Mouse (Mus musculus) CH12.LX (cell line): ENCODE results near the gene Slc10a7. TPM values are rescaled to one million over a fixed set of nuclear protein-coding genes. Genes with fewer than 3 reads are reported as not detected.
A peak's percentile ranks its signal among the peaks of the same experiment; 100 is the strongest.
"Not testable (repeated sequence)": the region's sequence is repeated elsewhere in the genome, so short reads cannot be mapped to it uniquely, and the experiment has no call there.

Source experiments
- DNase-seq: peaks from one replicate; pipeline ENCODE4 v3.0.0-alpha.2; 2013; ENCODE audit errors: extremely low read depth
- H3K27ac ChIP-seq: 2 replicates; pipeline ENCODE4 v1.5.1; 2012; ENCODE audit warnings: low read depth, mild to moderate bottlenecking, control low read depth, moderate library complexity; ENCODE audit not compliant: insufficient read depth
- H3K27me3 ChIP-seq: replicated peaks from 2 replicates; pipeline ENCODE3; 2012; ENCODE audit warnings: inconsistent platforms
- H3K36me3 ChIP-seq, 2 experiments: replicated peaks in 1 of 2; 2 replicates each; pipeline versions ENCODE3 to v1.6.1; 2012; ENCODE audit warnings: inconsistent platforms in 1 of 2, low read length in 1 of 2, mild to moderate bottlenecking in 1 of 2, mixed read lengths in 1 of 2, moderate library complexity in 1 of 2; ENCODE audit not compliant: control insufficient read depth in 1 of 2, insufficient read depth in 1 of 2
- H3K4me1 ChIP-seq, 2 experiments: 2 replicates each; pipeline ENCODE4 v1.6.1; 2012; ENCODE audit warnings: inconsistent platforms in 1 of 2, moderate library complexity in 1 of 2; ENCODE audit not compliant: insufficient read depth in 2 of 2, control insufficient read depth in 1 of 2
- H3K4me2 ChIP-seq: 2 replicates; pipeline ENCODE4 v1.6.1; 2012; ENCODE audit warnings: low read depth, mild to moderate bottlenecking, control low read depth; ENCODE audit not compliant: poor library complexity, insufficient read depth, severe bottlenecking
- H3K4me3 ChIP-seq, 3 experiments: fragments of 150-350 bp in 1 of 3; sonication (generic) in 1 of 3; replicated peaks in 1 of 3; 2 replicates each; pipeline versions ENCODE3 to v1.5.1; 2011 to 2012; ENCODE audit warnings: low read depth in 2 of 3, low read length in 2 of 3, mild to moderate bottlenecking in 2 of 3, moderate library complexity in 2 of 3, control low read depth in 1 of 3, improper control_type of control experiment in 1 of 3, inconsistent platforms in 1 of 3, mixed read lengths in 1 of 3; ENCODE audit not compliant: poor library complexity in 1 of 3
- H3K79me2 ChIP-seq: replicated peaks from 2 replicates; pipeline ENCODE4 v1.6.1; 2012; ENCODE audit warnings: mild to moderate bottlenecking, moderate library complexity; ENCODE audit not compliant: control insufficient read depth, poor library complexity, insufficient read depth, severe bottlenecking; ENCODE audit errors: extremely low read depth
- H3K9ac ChIP-seq: 2 replicates; pipeline ENCODE4 v1.6.1; 2012; ENCODE audit warnings: low read depth, mild to moderate bottlenecking, control low read depth, moderate library complexity; ENCODE audit not compliant: insufficient read depth
- H3K9me3 ChIP-seq: replicated peaks from 2 replicates; pipeline ENCODE3; 2012; ENCODE audit warnings: low read length, inconsistent platforms, mixed read lengths
- CHD2 ChIP-seq: IDR thresholded peaks from 2 replicates; pipeline ENCODE4 v1.6.1; 2011; ENCODE audit warnings: low read length, improper control_type of control experiment
- CTCF ChIP-seq, 2 experiments: IDR thresholded peaks in 1 of 2; conservative IDR thresholded peaks in 1 of 2; 2 replicates each; pipeline ENCODE4 v1.5.1; 2011 to 2012; ENCODE audit warnings: low read depth in 2 of 2, low read length in 2 of 2, improper control_type of control experiment in 1 of 2, inconsistent platforms in 1 of 2, mild to moderate bottlenecking in 1 of 2, moderate library complexity in 1 of 2
- ETS1 ChIP-seq: conservative IDR thresholded peaks from 2 replicates; pipeline ENCODE4 v1.6.1; 2012; ENCODE audit warnings: low read depth, mild to moderate bottlenecking, inconsistent platforms, low read length, improper control_type of control experiment, moderate library complexity
- IRF4 ChIP-seq: IDR thresholded peaks from 2 replicates; pipeline ENCODE4 v1.6.1; 2014; ENCODE audit warnings: low read depth, mild to moderate bottlenecking, inconsistent platforms, low read length, improper control_type of control experiment
- MAFK ChIP-seq: IDR thresholded peaks from 2 replicates; pipeline ENCODE4 v1.6.1; 2011; ENCODE audit warnings: low read length, improper control_type of control experiment; ENCODE audit not compliant: insufficient replicate concordance
- MAX ChIP-seq: IDR thresholded peaks from 2 replicates; pipeline ENCODE4 v1.6.1; 2011; ENCODE audit warnings: low read length, improper control_type of control experiment
- MAZ ChIP-seq: IDR thresholded peaks from 2 replicates; pipeline ENCODE4 v1.6.1; 2012; ENCODE audit warnings: low read depth, mild to moderate bottlenecking, inconsistent platforms, low read length, improper control_type of control experiment, moderate library complexity
- MYC ChIP-seq: IDR thresholded peaks from 2 replicates; pipeline ENCODE4 v1.6.1; 2011; ENCODE audit warnings: low read depth, mild to moderate bottlenecking, improper control_type of control experiment, low read length
- NRF1 ChIP-seq: IDR thresholded peaks from 2 replicates; pipeline ENCODE4 v1.6.1; 2014; ENCODE audit warnings: low read depth, mild to moderate bottlenecking, inconsistent platforms, low read length, improper control_type of control experiment, moderate library complexity
- POLR2A ChIP-seq: IDR thresholded peaks from 2 replicates; pipeline ENCODE4 v1.6.1; 2011; ENCODE audit warnings: low read depth, mild to moderate bottlenecking, improper control_type of control experiment, low read length
- RCOR1 ChIP-seq: conservative IDR thresholded peaks from 2 replicates; pipeline ENCODE4 v1.6.1; 2012; ENCODE audit warnings: low read depth, mild to moderate bottlenecking, inconsistent platforms, low read length, improper control_type of control experiment
- SIN3A ChIP-seq: IDR thresholded peaks from 2 replicates; pipeline ENCODE4 v1.6.1; 2012; ENCODE audit warnings: low read length, improper control_type of control experiment, inconsistent platforms
- SMC3 ChIP-seq: IDR thresholded peaks from 2 replicates; pipeline ENCODE4 v1.6.1; 2011; ENCODE audit warnings: low read depth, low read length, improper control_type of control experiment
- TBP ChIP-seq: conservative IDR thresholded peaks from 2 replicates; pipeline ENCODE4 v1.6.1; 2011; ENCODE audit warnings: low read depth, low read length, improper control_type of control experiment
- TCF12 ChIP-seq: IDR thresholded peaks from 2 replicates; pipeline ENCODE4 v1.6.1; 2014; ENCODE audit warnings: low read depth, mild to moderate bottlenecking, inconsistent platforms, low read length, improper control_type of control experiment
- UBTF ChIP-seq: IDR thresholded peaks from 2 replicates; pipeline ENCODE4 v1.6.1; 2012; ENCODE audit warnings: low read depth, mild to moderate bottlenecking, inconsistent platforms, low read length, improper control_type of control experiment, moderate library complexity
- ZC3H11A ChIP-seq: IDR thresholded peaks from 2 replicates; pipeline ENCODE4 v1.6.1; 2012; ENCODE audit warnings: low read depth, mild to moderate bottlenecking, inconsistent platforms, low read length, improper control_type of control experiment
- ZKSCAN1 ChIP-seq: IDR thresholded peaks from 2 replicates; pipeline ENCODE4 v1.6.1; 2012; ENCODE audit warnings: low read depth, inconsistent platforms, low read length, improper control_type of control experiment, borderline replicate concordance
- ZNF384 ChIP-seq: IDR thresholded peaks from 2 replicates; pipeline ENCODE4 v1.6.1; 2012; ENCODE audit warnings: low read depth, low read length, improper control_type of control experiment, inconsistent platforms
- dilution Hi-C: fragments of 300-500 bp; cut with MboI; formaldehyde crosslinking; loops from 2 replicates; pipeline ENCODE4 v1.14.3; 2020; ENCODE audit warnings: low sequenced_read_pairs; ENCODE audit not compliant: extremely low pct_unique_long_range_greater_than_20kb, extremely low pct_ligation_motif_present
- in situ Hi-C: fragments of 300-500 bp; cut with MboI; formaldehyde crosslinking; loops from 3 replicates; pipeline ENCODE4 v1.14.3; 2019; ENCODE audit warnings: low sequenced_read_pairs, low pct_ligation_motif_present, low pct_unique_long_range_greater_than_20kb, mixed read lengths
- polyA plus RNA-seq: library from polyadenylated mRNA; unstranded; fragments of >175 nt; gene quantifications from 2 replicates; pipeline ENCODE4 v1.2.1, GENCODE M21; 2012; ENCODE audit warnings: low read depth; ENCODE audit not compliant: insufficient read length
- total RNA-seq, 2 experiments: library from RNA; depleted of rRNA; stranded (reverse); fragments of 300-350 nt in 1 of 2; fragments of >200 nt in 1 of 2; gene quantifications; 2 replicates each; pipeline ENCODE4 v1.2.3; 2012 to 2014

Slc10a7 gene
- total and polyA plus RNA-seq, 3 experiments, result 10.8 to 20.4 (median 16.3) TPM

DNA sequence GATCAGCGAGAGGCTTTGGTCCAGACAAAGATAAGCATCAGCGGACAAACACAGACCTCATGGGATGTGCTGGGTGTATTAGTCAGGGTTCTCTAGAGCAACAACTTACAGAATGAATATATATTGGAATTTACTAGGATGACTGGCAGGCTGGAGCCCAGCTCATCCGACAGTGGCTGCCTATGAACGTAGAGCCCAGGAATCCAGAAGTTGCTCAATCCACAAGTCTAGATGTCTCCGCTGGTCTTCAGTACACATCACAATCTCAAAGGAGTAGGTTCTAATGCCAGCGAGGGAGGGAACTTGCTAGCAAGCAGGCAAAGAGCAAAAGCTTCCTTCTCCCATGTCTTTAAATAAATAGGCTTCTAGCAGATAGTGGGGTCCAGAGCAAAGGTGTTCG, 207.4 kb downstream of the Slc10a7 start:
- H3K36me3 ChIP-seq, result peaks cover 0 to 42% of the 10 kb centered on the region in 2 experiments
- no peaks in the 10 kb centered on the region for H3K27me3 ChIP-seq
- TF ChIP-seq ZC3H11A, result no peak
- no peak for TF ChIP-seq IRF4
- TF ChIP-seq SMC3, result no peak
- TF ChIP-seq TCF12, result no peak
- no peak for TF ChIP-seq ETS1
- TF ChIP-seq TBP, result no peak
- TF ChIP-seq ZKSCAN1, result no peak
- TF ChIP-seq ZNF384, result no peak
- no peak for TF ChIP-seq NRF1
- TF ChIP-seq UBTF, result no peak
- TF ChIP-seq MAZ, result no peak
- TF ChIP-seq MAX, result no peak
- no peak for TF ChIP-seq RCOR1
- no peak for TF ChIP-seq CTCF (conservative IDR thresholded peaks at IDR 0.05 in 1 of 2, IDR thresholded peaks at IDR 0.05 in 1 of 2; ENCODE audit: low read depth in 2 of 2, low read length in 2 of 2)
- no peak for TF ChIP-seq MYC
- TF ChIP-seq SIN3A, result no peak
- TF ChIP-seq POLR2A, result no peak
- no peak for TF ChIP-seq CHD2
- no peak for DNase-seq
- peaks cover 5% of the 10 kb centered on the region for H3K9me3 ChIP-seq
- no peaks in the 10 kb centered on the region for H3K79me2 ChIP-seq
- in situ Hi-C loops, result no loop called here
- H3K4me2 ChIP-seq, result no peak overlapping the region
- H3K4me1 ChIP-seq, result peaks cover 7 to 25% of the 10 kb centered on the region in 2 experiments
- dilution Hi-C loops, result no loop called here
- H3K27ac ChIP-seq, result no peak overlapping the region
- no peak overlapping the region for H3K4me3 ChIP-seq
- no peak overlapping the region for H3K9ac ChIP-seq

DNA sequence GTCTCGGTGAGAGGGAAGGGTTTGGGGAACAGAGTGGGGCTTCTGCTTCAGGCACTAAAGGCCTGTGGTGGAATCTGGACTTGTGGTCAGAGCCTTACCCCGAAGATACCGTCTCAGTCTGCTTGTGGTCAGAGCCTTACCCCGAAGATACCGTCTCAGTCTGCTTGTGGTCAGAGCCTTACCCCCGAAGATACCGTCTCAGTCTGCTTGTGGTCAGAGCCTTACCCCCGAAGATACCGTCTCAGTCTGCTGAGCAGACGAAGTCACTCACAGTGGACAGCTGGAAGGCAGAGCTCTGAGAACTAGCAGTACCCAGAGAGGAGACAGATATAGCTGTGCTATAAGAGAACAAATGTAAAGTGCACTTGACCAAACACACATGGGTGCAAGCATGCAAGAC, 208.0 kb downstream of the Slc10a7 start:
- TF ChIP-seq TCF12, result 0 out of 2 replicates have a peak, but pooled peaks have one; percentile 12
- 0 out of 2 replicates have a peak, but pooled peaks have one; percentile 40 for TF ChIP-seq MAFK
- dilution Hi-C loops, H3K27me3 ChIP-seq, H3K9ac ChIP-seq, H3K9me3 ChIP-seq, H3K4me2 ChIP-seq, DNase-seq, H3K27ac ChIP-seq, in situ Hi-C loops, H3K79me2 ChIP-seq, H3K4me3 ChIP-seq: not testable (repeated sequence)
- Histone ChIP-seq H3K36me3 (peaks cover 0 to 47% of the 10 kb centered on the region in 2 experiments), H3K4me1 (peaks cover 7 to 25% of the 10 kb centered on the region in 2 experiments)
